Mouse (Mus musculus): ENCODE measurements around the gene Arl9.

DNA sequence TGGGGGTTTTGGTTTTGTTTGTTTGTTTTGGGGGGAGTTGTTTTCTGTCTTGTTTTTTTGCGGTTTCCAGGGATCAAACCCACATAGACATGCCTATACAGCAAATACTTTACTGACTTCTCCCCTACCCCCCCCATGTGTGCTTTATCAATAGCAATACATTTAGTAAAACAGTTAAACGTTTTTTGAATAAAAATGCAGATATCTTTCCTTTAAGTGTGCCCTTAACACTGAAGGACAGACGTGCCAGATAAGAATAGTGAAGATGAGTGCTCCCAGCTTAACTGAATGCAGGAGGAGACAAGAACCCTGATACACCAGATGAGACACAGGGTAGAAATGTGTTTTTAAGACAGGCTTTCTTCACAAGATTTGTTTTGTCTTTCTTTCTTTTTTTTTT, 7.2 kb downstream of the Arl9 start:
- TF ChIP-seq CTCF (IDR thresholded peaks at IDR 0.05; ENCODE audit: control insufficient read depth, insufficient read depth, low read length) (no peak), POLR2A (IDR thresholded peaks at IDR 0.05; ENCODE audit: borderline replicate concordance, control insufficient read depth, low read depth, low read length) (no peak)

Data from bone marrow, adult 2 months (tissue).